Mouse (Mus musculus): ENCODE data around the gene Cntrob. TPM values are rescaled to one million over a fixed set of nuclear protein-coding genes. Genes with fewer than 3 reads are reported as not detected.

The Cntrob gene
- total RNA-seq, 1 experiment from 2014 or later: 27.7 TPM

DNA sequence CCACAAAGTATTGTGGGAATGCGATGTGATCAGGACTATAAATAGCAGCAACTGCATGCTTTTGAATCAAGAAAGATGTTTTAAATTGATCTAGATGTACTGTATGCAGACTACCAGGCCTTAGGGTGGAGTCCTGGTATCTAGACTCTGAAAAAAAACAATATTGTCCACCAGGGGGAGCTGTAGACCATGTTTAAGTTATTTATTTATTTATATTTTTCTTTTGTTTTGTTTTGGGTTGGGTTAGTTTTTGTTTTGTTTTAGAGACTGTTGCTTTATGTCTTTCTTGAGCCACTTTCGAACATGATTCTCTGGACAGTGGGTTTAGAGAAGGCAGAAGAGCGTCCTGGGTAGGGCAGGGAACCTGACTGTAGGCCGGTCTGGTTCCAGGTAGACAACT, 65.8 kb downstream of the Cntrob start:
- ATAC-seq (ENCODE audit: extremely low read depth, insufficient number of reproducible peaks, low FRiP score, poor library complexity, severe bottlenecking): peak; percentile 37

GRCm38 (mm10) chr11:69257072-69257471, 66.5 kb downstream of the Cntrob start:
- ATAC-seq (ENCODE audit: extremely low read depth, insufficient number of reproducible peaks, low FRiP score, poor library complexity, severe bottlenecking): no peak

DNA sequence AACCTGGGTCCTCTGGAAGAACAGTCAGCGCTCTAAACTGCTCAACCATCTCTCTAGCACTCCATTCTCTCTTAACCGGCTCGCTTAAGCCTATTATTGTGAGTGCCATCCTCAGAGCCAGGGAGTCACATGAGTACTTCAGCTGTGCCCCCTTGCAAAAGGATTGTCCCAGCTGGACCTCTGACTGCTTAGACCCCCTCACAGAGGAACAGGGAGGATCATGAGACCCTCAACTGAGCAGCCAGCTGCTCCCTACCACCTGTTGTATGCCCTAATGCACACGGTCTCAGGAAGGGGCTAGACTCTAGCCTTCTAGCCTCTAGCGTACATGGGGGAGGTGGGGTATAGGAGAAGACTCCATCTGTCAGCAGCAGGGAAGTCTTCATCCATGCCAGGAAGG, 68.8 kb downstream of the Cntrob start:
- ATAC-seq (ENCODE audit: extremely low read depth, insufficient number of reproducible peaks, low FRiP score, poor library complexity, severe bottlenecking): no peak

DNA sequence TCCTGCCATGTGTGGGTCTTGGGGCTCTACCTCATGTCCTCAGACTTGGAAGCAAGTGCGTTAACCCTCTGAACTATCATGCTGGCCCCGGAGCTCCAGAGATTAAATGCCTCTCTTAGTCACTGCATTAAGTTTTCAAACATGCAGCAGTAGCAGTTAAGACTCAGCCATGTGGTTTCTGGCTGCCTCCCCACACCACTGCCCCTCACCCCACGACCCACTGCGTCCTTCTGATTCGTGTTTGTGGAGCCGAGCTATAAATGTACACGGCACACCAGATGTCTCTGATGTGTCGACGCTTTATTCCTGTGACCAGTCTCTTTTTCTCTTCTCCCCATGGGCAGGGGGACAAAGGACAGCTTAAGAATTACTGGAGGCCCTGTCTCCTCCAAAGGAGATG, 70.4 kb downstream of the Cntrob start:
- ATAC-seq (ENCODE audit: extremely low read depth, insufficient number of reproducible peaks, low FRiP score, poor library complexity, severe bottlenecking): no peak

DNA sequence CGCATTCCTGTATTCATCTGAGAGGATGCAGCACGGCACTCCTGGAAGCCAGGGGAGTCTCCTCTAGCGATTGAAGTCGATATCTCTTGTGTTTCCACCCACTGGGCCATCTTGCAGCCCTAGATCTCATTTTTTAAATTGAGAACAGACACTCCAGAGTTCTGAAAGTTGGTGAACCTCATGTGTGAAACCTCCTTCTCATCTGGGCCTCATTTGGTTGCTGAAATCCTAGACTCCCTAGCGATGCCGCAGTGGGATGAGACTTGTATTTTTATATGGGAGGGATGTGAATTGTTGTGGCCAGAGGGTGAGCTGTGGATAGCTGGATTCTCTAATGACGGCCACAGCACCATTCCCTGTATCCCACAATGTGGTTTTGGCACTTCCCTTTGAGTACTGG, 71.6 kb downstream of the Cntrob start:
- ATAC-seq (ENCODE audit: extremely low read depth, insufficient number of reproducible peaks, low FRiP score, poor library complexity, severe bottlenecking): no peak

GRCm38 (mm10) chr11:69251135-69251842, 72.3 kb downstream of the Cntrob start:
- ATAC-seq (ENCODE audit: extremely low read depth, insufficient number of reproducible peaks, low FRiP score, poor library complexity, severe bottlenecking): no peak

- ATAC-seq (ENCODE audit: extremely low read depth, insufficient number of reproducible peaks, low FRiP score, poor library complexity, severe bottlenecking): no peak
These were observed 73.5 kb downstream of the Cntrob start for GRCm38 (mm10) chr11:69250106-69250505.

Other genes starting within 250 kb of the Cntrob start
- 108 and 111 TPM in 2 replicates for gene Vamp2, start 235.3 kb downstream of the Cntrob start, total RNA-seq (2017)
- gene Per1, start 228.6 kb downstream of the Cntrob start, total RNA-seq (2017): 28.9 and 36.1 TPM in 2 replicates
- gene Hes7, start 203.4 kb downstream of the Cntrob start, total RNA-seq (2017): 0.23 TPM in 1 of 2 replicates, not detected in the other
- gene 9130213A22Rik, start 201.2 kb downstream of the Cntrob start, total RNA-seq (2017): 0.23 and 0.74 TPM in 2 replicates
- 0.25 TPM in 1 of 2 replicates, not detected in the other for gene Aloxe3, start 197.9 kb downstream of the Cntrob start, total RNA-seq (2017)
- gene Alox12b, start 166.8 kb downstream of the Cntrob start, total RNA-seq (2017): not detected in 2 replicates
- not detected in 2 replicates for gene Alox8, start 125.9 kb downstream of the Cntrob start, total RNA-seq (2017)
- not detected in 2 replicates for gene Gucy2e, start 86.7 kb downstream of the Cntrob start, total RNA-seq (2017)
- gene Trappc1, start 205 bp upstream of the Cntrob start, total RNA-seq (2017): 34.7 and 38.6 TPM in 2 replicates
- 0.47 and 0.86 TPM in 2 replicates for gene Kcnab3, start 2.5 kb upstream of the Cntrob start, total RNA-seq (2017)
- gene Rnf227, start 16.7 kb upstream of the Cntrob start, total RNA-seq (2017): 0.93 and 2.6 TPM in 2 replicates
- 152 and 159 TPM in 2 replicates for gene Chd3, start 45.6 kb upstream of the Cntrob start, total RNA-seq (2017)
- 34.1 and 39.9 TPM in 2 replicates for gene Naa38, start 71.7 kb upstream of the Cntrob start, total RNA-seq (2017)
- 53.2 and 64.2 TPM in 2 replicates for gene Cyb5d1, start 71.9 kb upstream of the Cntrob start, total RNA-seq (2017)
- 2.7 and 3.3 TPM in 2 replicates for gene Tmem88, start 74.5 kb upstream of the Cntrob start, total RNA-seq (2017)
- 18.4 and 23.8 TPM in 2 replicates for gene Kdm6b, start 89.9 kb upstream of the Cntrob start, total RNA-seq (2017)
- 0.12 TPM in 1 of 2 replicates, not detected in the other for gene Dnah2, start 225.3 kb upstream of the Cntrob start, total RNA-seq (2017)
- gene Efnb3, start 236.4 kb upstream of the Cntrob start, total RNA-seq (2017): 0.47 and 0.49 TPM in 2 replicates